Mouse (Mus musculus) right cerebral cortex, postnatal 4 days (tissue): ENCODE data around the gene Krt14.

Experiments used
- DNase-seq: peaks from one replicate; pipeline ENCODE4 v3.0.0-alpha.2; 2022

Gene Krt14

GRCm38 (mm10) chr11:100157908-100158477 is 49.4 kb downstream of the Krt14 start:
- no peak for DNase-seq

- DNase-seq = no peak
Measured at GRCm38 (mm10) chr11:100157331-100157730, 50.0 kb downstream of the Krt14 start.

- DNase-seq = no peak
Measured at GRCm38 (mm10) chr11:100155497-100156255, 51.7 kb downstream of the Krt14 start.
